Mouse (Mus musculus): ENCODE data around the gene Gm43638. TPM values are rescaled to one million over a fixed set of nuclear protein-coding genes. Genes with fewer than 3 reads are reported as not detected.
"Not testable (repeated sequence)": the region's sequence is repeated elsewhere in the genome, so short reads cannot be mapped to it uniquely, and the experiment has no call there.

Gm43638 gene
- not detected for total RNA-seq (2021)

DNA sequence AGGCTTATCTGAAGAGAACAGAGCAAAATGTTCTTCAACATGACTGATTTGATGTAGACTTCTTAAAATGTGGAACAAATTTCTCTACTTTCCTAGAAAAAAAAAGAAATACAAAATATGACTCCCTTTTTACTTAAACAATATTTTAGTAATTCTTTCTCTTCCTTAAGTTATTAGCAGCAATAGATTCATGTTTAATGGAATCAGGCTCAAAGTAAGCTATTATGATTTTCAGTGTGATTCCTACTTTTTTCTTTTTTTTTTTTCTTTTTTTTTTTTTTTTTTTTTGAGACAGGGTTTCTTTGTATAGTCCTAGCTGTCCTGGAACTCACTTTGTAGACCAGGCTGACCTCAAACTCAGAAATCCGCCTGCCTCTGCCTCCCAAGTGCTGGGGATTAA is at the start of gene Gm43638:
TSS of gene Gm43638 (minus strand) at position 101 of the 400 bp plus-strand sequence.
- intact Hi-C loops (cut with DNase I); DNase-seq (ENCODE audit: low spot score): not testable (repeated sequence)

DNA sequence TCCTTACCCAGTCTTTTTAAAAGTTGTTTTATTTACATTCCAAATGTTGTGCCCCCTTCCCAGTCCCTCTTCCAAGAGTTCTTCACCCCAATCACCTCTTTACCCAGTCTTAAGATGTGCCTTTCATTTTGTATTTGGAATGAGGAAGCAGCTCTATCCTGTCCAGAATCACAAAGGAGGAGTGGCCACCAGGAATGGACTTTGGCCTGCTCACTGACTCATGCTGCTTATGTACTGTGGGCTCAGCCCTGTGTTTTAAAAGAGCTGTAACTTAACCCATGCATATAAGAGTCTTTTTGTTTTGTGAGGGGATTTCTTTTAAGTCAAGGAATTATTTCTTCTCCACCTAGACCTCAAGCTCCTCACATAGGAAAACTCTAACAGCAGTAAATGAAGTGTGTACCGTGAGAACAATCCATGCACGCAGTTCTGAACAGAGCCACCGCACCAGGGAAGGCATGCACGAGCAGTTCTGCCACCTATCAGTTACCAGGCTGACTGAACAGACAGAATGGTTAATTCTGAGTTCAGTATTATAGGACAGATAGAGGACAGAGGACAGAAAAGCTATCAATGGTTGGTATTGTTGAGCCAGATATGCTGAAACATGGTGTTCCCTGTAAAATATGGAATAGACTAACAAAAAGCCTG is 49.5 kb upstream of the Gm43638 start:
- no peak for DNase-seq (ENCODE audit: low spot score)
- intact Hi-C loops (cut with DNase I): no loop called here

DNA sequence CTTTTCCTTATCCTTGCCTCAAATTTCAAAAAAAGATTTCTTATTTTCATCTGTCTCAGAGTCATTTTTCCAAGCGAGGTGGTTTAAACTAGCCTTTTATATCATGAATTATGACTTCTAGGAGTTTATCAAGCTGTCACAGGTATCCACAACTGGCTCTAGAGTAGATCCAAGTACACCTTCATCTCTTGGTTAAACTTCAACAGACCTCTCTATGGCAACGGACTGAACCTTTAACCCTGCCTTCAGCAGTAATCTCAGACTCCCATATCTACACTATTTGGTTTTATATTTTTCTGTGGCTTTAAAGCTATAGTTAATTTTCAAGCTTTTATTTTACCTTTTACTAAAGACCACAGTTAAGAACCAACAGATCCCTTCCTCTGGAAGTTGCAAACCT is 45.7 kb upstream of the Gm43638 start:
- DNase-seq (ENCODE audit: low spot score): no peak
- intact Hi-C loops (cut with DNase I): no loop called here

DNA sequence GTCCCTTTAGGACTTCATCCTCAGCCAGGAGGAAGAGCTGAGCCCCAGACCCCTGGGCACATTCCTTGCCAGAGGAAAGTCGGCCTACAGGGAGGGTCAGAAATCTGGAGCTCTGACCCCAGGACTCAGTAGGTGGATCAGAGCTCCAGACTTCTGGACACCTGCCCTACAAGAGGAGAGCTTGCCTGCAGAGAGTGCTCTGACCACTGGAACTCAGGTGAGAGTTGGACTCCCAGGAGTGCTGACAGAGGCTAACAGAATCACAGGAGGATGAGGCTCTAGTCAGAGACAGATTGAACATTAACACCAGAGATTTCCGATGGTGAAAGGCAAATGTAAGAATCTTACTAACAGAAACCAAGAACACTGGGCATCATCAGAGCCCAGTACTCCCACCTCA is 37.0 kb upstream of the Gm43638 start:
- intact Hi-C loops (cut with DNase I); DNase-seq (ENCODE audit: low spot score): not testable (repeated sequence)

DNA sequence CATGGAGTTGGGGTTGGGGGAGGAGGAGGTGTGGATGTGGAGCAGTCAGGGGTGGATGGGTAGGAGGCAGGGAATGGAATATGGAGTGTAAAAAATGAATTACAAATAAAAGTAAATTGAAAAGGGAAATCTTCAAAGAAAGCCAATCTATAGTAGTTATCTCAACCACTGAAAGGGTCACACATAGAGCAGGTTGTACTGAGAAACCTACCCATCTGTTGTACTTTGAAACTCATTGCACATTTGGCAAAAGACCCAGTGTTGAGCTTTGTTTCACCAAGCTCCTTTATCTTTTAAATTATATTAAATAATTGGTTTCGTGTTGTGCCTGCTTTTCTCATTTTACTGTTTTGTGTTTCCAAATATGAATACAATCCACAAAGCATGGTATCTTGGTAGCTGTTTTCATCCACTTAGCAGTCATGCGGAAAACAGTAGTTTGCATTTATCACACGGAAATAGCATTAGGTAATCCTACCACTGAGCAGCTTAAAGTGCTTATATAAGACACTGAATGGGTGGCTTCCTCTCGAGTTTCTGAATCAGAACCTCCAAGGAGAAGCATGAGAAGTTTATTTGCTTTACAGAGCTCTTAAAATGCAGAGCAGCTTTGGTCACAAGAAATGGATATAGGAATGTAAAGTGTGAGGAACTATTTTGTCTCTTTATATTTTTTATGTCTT is 19.3 kb upstream of the Gm43638 start:
- DNase-seq (ENCODE audit: low spot score): no peak
- intact Hi-C loops (cut with DNase I): no loop called here

DNA sequence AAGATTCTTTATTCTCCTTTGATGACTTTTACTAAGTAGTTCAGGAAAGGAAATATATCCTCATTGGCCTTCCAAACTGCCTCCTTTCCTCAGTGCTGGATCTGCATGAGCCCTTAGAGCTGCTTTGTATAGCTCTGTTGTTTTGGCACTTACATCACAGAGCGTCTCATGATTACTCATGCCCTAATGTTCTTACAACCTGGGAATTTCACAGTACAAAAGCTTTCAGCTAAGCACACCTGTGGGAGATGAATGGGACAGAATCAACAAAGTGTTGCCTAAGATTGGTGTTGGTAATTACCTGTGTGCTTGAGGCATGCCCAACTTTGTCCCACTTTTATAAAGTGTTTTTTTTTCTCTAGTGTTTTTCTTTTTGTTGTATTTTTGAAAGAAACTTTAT is 16.1 kb upstream of the Gm43638 start:
- intact Hi-C loops (cut with DNase I): no loop called here
- no peak for DNase-seq (ENCODE audit: low spot score)

DNA sequence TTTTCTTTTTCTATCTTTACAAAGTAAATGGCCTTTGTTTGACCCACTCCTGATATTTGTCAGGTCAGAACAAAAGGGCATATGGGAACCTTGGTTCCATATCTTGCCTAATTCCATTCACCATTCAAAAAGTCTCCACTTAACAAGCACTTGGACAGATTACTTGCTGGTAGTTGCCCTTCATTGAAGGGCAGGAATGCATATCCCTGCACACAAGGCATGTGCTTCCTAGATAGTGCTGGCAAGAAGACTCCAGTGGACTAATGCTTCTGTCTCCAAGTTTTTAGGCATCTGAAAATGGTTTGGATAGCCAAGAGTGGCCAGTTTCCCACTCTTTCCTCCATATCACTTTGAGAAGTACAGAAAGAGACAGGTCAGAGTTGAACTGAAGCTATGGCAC is 12.7 kb upstream of the Gm43638 start:
- intact Hi-C loops (cut with DNase I): no loop called here
- DNase-seq (ENCODE audit: low spot score): no peak

DNA sequence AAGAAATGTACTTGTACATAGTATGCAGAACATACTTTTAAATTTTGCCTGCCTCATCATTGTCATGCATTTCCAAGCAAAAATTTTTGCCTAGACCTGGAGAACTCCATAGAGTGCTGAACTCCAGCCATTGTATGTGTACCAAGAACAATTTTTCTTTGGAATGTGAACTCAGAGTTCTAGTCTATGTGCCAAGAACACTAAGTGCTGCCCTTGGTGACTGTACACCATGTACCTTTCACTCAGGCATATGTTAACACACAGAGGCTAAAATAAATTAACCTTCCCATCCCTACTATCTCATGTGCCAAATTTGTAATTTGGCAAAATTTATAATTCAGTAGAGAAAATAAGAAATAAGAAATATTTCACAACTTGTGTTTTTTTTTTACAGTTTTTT is 12.3 kb upstream of the Gm43638 start:
- DNase-seq (ENCODE audit: low spot score): no peak
- intact Hi-C loops (cut with DNase I): no loop called here

DNA sequence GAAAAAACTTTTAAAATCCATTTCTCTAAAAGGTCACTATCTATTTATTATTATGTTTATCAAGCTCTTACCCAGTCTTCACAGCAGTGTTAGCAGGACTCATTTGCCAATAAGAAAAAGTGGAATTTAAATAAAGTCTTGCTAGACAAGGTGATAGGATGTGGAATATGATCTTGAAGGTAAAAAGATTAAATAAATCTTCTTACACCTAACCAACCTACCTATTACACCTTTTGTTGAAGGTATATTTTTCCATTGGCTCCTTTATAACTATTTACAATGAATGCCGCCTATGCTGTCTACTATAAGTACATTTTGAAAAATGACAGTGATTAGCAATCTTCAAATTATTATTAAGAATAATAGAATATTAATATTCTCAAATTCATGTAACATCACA is 4.2 kb upstream of the Gm43638 start, which contains the start of gene Ugt2a1:
TSS of gene Ugt2a1 (minus strand) at position 101 of the 400 bp plus-strand sequence.
- DNase-seq (ENCODE audit: low spot score): no peak
- intact Hi-C loops (cut with DNase I): no loop called here

DNA sequence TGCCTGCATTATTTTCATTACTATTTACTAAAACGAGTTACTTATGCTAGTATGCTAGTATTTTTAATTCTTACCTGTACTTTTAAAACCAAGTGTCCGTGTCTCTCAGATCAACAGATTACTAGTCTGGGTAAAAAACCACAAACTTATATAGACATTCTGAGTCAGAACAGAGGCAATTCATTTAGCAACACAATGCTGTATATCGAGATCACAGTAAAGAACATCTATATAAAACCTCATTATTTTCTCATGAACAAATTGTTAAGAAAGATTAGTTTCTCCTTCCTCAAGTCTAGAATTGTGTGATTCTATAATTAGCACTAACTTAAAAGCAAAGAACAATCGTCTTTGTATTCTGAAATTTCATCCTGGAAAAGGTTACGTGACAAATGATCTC is 4.4 kb downstream of the Gm43638 start, which contains the start of gene Ugt2a2:
TSS of gene Ugt2a2 (minus strand) at position 101 of the 400 bp plus-strand sequence.
- no peak for DNase-seq (ENCODE audit: low spot score)
- intact Hi-C loops (cut with DNase I): no loop called here

DNA sequence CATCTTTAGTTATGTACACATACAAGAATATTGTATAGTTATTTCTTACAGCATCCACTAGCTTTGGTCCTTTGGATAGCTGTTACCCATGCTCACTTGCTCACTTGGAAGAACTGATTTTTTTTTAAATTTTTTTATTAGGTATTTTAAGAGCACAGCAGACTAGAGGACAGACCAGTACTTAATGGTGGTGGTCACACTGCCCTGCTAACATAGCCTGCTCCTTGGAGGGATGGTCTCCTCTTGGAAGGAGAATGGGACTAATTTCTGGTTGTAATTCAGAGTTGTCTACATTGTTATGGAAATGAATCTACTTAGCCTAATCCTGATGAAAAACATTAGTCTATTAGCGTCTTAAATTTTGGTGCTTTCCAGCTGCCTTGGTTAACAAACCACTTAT is 27.8 kb downstream of the Gm43638 start:
- intact Hi-C loops (cut with DNase I): no loop called here
- DNase-seq (ENCODE audit: low spot score): no peak

DNA sequence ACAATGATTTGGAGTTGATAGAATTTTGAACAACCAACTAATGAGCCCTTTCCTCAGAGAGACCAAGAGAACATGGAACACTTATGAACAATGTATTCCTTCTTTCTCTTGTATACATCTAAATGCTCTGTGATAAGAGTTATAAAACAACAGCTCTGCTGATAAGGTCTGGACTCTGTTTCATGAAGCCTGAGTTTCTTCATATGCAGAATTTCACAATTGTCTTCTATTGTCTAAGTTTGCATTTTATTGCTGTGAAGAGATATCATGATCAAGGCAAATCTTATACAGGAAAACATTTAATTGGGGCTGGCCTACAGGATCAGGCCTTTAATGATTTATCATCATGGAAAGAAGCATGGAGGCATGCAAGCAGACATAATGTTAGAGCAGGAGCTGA is 28.9 kb downstream of the Gm43638 start:
- no peak for DNase-seq (ENCODE audit: low spot score)
- intact Hi-C loops (cut with DNase I): no loop called here

DNA sequence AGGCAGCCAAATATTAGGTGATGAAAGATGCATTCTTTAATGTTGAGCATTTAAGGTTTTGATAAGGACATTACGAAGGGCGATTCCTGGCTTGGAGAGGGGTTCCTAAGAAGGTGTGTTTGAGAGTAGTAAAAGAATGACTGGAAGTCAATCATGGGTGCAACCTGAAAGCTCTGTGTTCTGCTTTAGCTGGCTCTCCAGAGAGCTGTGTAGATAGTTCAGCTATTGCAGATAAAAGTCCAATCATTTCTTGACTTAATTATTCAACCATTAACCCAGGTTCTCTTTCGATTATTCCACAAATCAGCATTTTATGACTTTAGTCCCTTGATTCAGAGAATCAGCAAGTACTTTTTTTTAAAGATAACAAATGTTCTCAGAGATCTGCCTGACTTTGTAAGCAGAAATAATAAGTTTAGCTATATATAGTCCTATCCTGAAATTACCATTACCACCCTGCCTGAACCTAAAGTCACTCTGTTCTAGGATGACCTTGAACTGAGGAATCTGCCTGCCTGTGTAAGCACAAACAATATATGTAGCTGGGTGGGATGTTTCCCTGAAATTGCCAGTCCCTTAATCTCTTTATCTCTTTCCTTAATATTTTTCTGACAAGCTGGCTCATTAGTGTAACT is 30.3 kb downstream of the Gm43638 start:
- no peak for DNase-seq (ENCODE audit: low spot score)
- intact Hi-C loops (cut with DNase I): no loop called here

DNA sequence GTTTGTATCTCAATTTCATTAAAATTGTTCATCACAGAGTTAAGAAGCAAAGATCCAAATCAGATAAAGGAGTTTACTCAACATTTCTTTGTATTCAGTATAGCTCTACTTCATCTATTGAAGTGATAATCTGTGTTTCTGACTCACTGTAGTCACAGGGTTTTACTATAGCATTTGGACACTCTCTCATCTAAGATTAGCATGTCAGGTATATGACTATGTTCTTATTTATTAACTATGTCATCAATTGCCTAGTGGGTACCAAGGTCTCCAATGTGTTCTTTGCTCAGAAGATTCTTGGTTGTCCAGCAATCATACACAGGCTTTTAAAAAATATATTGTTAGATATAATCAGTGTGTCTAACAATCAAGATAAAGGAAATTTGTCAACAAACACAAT is 31.1 kb downstream of the Gm43638 start:
- no peak for DNase-seq (ENCODE audit: low spot score)
- intact Hi-C loops (cut with DNase I): no loop called here

DNA sequence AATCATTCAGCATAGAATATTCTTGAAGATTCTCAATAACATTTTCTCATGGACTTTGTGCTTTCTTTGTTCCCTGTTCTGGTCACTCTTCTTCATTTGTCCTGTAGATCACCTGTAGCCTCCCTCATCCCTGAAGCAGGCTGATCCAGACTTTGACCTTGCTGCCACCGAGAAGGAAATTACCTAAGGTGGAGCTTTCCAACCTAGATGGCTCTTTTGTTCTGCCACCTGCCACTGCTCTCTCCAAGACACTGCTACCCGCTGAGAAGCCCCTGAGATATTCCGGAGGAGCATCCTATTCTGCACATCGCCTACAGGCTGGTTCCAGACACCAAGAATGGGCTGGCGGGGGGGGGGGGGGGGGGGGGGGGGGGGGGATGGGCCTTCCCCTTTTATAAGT is 34.1 kb downstream of the Gm43638 start:
- intact Hi-C loops (cut with DNase I); DNase-seq (ENCODE audit: low spot score): not testable (repeated sequence)

DNA sequence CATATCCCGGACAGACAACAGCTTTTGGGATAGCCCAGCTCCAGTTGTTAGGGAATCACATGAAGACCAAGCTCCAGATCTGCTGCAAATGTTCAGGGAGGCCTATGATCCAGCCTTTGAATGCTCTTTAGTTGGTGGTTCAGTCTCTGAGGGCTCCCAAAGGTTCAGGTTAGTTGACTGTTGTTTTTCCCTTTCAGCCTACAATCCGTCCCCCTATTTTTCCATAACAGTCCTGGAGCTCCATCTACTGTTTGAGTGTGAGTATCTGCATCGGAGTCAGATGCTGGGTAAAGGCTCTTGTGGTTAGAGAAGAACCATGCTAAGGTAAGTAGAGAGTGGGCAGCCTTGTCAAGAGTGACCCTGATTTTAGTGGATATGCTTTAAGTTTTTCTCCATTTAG is 50.3 kb downstream of the Gm43638 start:
- no peak for DNase-seq (ENCODE audit: low spot score)
- intact Hi-C loops (cut with DNase I): no loop called here

DNA sequence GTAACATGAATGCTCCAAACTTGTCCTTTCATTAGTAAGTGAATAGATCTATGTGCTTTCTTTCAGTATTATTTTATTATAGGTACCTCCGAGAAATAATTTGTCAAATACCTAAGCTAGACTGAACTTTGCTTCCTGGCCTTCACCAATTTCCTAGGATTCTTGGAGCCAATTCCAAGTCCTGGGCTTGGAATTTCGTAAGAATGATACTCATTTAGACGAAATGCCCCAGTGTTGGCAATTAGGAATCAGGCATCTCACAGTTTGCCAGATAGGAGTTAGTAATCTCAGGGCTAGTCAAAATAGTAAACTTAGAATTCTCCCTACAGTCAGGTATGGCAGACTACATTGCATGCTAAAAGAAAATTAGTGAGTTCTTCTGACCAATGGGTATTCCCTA is 60.9 kb downstream of the Gm43638 start:
- DNase-seq (ENCODE audit: low spot score): no peak
- intact Hi-C loops (cut with DNase I): no loop called here

DNA sequence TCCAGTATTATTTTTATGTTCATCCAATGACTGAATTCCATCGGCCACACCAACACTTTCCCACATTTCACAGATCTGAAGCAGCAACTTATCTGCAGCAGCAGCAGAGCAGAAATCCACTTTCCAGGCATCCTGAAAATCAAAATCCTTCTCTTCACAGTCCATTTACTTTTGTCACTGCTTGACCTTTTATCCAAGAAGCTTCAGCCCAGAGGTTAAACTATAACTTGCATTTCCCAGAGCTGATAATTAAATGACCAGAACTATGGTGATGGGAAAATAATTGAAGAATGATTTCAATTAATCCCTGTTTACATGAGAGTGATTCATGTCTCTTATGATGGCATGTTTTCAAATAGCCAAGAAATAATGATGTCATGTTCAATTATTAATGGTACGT is 62.6 kb downstream of the Gm43638 start, which contains the start of gene Ugt2b38:
TSS of gene Ugt2b38 (minus strand) at position 163 of the 400 bp plus-strand sequence.
- intact Hi-C loops (cut with DNase I); DNase-seq (ENCODE audit: low spot score): not testable (repeated sequence)
